Mouse (Mus musculus): ENCODE data around the gene Slc34a1. TPM values are rescaled to one million over a fixed set of nuclear protein-coding genes. Genes with fewer than 3 reads are reported as not detected.
A peak's percentile ranks its signal among the peaks of the same experiment; 100 is the strongest.

The Slc34a1 gene
- not detected in 2 replicates for polyA plus RNA-seq (2016; fragmentation: Nextera tagmentation; extraction: Ambion mirVana)

- Histone ChIP-seq H3K27me3 (replicated peaks) (peaks cover 83% of the 10 kb centered on the region), H3K4me1 (no peaks in the 10 kb centered on the region), H3K27ac (no peak within 1 kb of the TSS), H3K36me3 (no peaks in the 10 kb centered on the region), H3K9me3 (replicated peaks) (no peaks in the 10 kb centered on the region), H3K4me3 (no peak within 1 kb of the TSS), H3K4me2 (no peak within 1 kb of the TSS), H3K9ac (no peak within 1 kb of the TSS)
- no peak for ATAC-seq
- WGBS (ENCODE audit: insufficient replicate concordance), result 52% methylated on average over 1 of the region's 1 CpGs
Measured at GRCm38 (mm10) chr13:55398088-55398487, at the start of gene Slc34a1. Gene Slc34a1, plus strand, starts transcription at chr13:55398187.

GRCm38 (mm10) chr13:55361145-55361544 lies 36.8 kb upstream of the Slc34a1 start:
- no peak for ATAC-seq
- Histone ChIP-seq H3K4me3 (peak overlapping the region; percentile 89), H3K27ac (no peak overlapping the region; the same call in 1 of the 2 replicates), H3K27me3 (replicated peaks) (no peaks in the 10 kb centered on the region), H3K9ac (peak overlapping the region; percentile 92), H3K36me3 (peaks cover 55% of the 10 kb centered on the region), H3K9me3 (replicated peaks) (no peaks in the 10 kb centered on the region), H3K4me2 (peak overlapping the region; percentile 86), H3K4me1 (peaks cover 43% of the 10 kb centered on the region)

- Histone ChIP-seq H3K4me3 (peak overlapping the region; percentile 89), H3K9me3 (replicated peaks) (no peaks in the 10 kb centered on the region), H3K27ac (peak overlapping the region; percentile 96), H3K27me3 (replicated peaks) (no peaks in the 10 kb centered on the region), H3K9ac (peak overlapping the region; percentile 92), H3K4me1 (peaks cover 46% of the 10 kb centered on the region), H3K4me2 (peak overlapping the region; percentile 86), H3K36me3 (peaks cover 46% of the 10 kb centered on the region)
- WGBS (ENCODE audit: insufficient replicate concordance), result under 1% methylated on average over 32 of the region's 32 CpGs
- ATAC-seq, result peak; percentile 44
Measured at GRCm38 (mm10) chr13:55361974-55362452, 36.0 kb upstream of the Slc34a1 start.

- Histone ChIP-seq H3K27ac (peak within 1 kb of the TSS; percentile 96), H3K4me3 (peak within 1 kb of the TSS; percentile 89), H3K4me1 (peaks cover 49% of the 10 kb centered on the region), H3K9ac (peak within 1 kb of the TSS; percentile 92), H3K9me3 (replicated peaks) (no peaks in the 10 kb centered on the region), H3K36me3 (peaks cover 40% of the 10 kb centered on the region), H3K27me3 (replicated peaks) (no peaks in the 10 kb centered on the region), H3K4me2 (peak within 1 kb of the TSS; percentile 86)
- ATAC-seq, result peak; percentile 96
- under 1% methylated on average over 35 of the region's 35 CpGs for WGBS (ENCODE audit: insufficient replicate concordance)
Measured at GRCm38 (mm10) chr13:55362453-55363060, 35.4 kb upstream of the Slc34a1 start, which contains the start of gene Lman2. Gene Lman2, minus strand, starts transcription at chr13:55362783.

GRCm38 (mm10) chr13:55368401-55368800 lies 29.6 kb upstream of the Slc34a1 start:
- peaks cover 38% of the 10 kb centered on the region for H3K4me1 ChIP-seq
- 65% methylated on average over 7 of the region's 7 CpGs for WGBS (ENCODE audit: insufficient replicate concordance)
- ATAC-seq, result no peak

GRCm38 (mm10) chr13:55369531-55370114 lies 28.4 kb upstream of the Slc34a1 start, which contains the start of gene Rgs14:
Gene Rgs14, plus strand, starts transcription at chr13:55369732.
- 14% methylated on average over 13 of the region's 13 CpGs for WGBS (ENCODE audit: insufficient replicate concordance)
- peak within 1 kb of the TSS; percentile 69 for H3K4me2 ChIP-seq
- ATAC-seq, result peak; percentile 82
- peak within 1 kb of the TSS; percentile 47 for H3K9ac ChIP-seq
- peaks cover 38% of the 10 kb centered on the region for H3K4me1 ChIP-seq
- H3K9me3 ChIP-seq (replicated peaks), result no peaks in the 10 kb centered on the region
- peak within 1 kb of the TSS; percentile 58 for H3K27ac ChIP-seq
- H3K36me3 ChIP-seq, result no peaks in the 10 kb centered on the region
- peak within 1 kb of the TSS; percentile 44 for H3K4me3 ChIP-seq
- H3K27me3 ChIP-seq (replicated peaks), result peaks cover 25% of the 10 kb centered on the region

More at GRCm38 (mm10) chr13:55368401-55368800, 29.6 kb upstream of the Slc34a1 start:
- H3K9ac ChIP-seq, result no peak overlapping the region
- peaks cover 14% of the 10 kb centered on the region; the same call in 1 of the 2 replicates for H3K27me3 ChIP-seq (replicated peaks)
- no peak overlapping the region for H3K27ac ChIP-seq
- no peaks in the 10 kb centered on the region for H3K9me3 ChIP-seq (replicated peaks)
- H3K4me3 ChIP-seq, result no peak overlapping the region
- no peak overlapping the region for H3K4me2 ChIP-seq
- no peaks in the 10 kb centered on the region for H3K36me3 ChIP-seq

GRCm38 (mm10) chr13:55370234-55370633 lies 27.8 kb upstream of the Slc34a1 start:
- Histone ChIP-seq H3K4me3 (peak overlapping the region; percentile 44), H3K9me3 (replicated peaks) (no peaks in the 10 kb centered on the region), H3K27ac (no peak overlapping the region), H3K27me3 (replicated peaks) (peaks cover 25% of the 10 kb centered on the region), H3K36me3 (no peaks in the 10 kb centered on the region), H3K4me2 (peak overlapping the region; percentile 69), H3K9ac (peak overlapping the region; percentile 47), H3K4me1 (peaks cover 38% of the 10 kb centered on the region)
- WGBS (ENCODE audit: insufficient replicate concordance), result 33% methylated on average over 3 of the region's 3 CpGs
- 0 out of 2 replicates have a peak, but pooled peaks have one; percentile 7 for ATAC-seq

GRCm38 (mm10) chr13:55371007-55371681 lies 26.8 kb upstream of the Slc34a1 start:
- peak overlapping the region; percentile 69; the same call in 1 of the 2 replicates for H3K4me2 ChIP-seq
- no peaks in the 10 kb centered on the region for H3K36me3 ChIP-seq

GRCm38 (mm10) chr13:55371740-55372139 lies 26.2 kb upstream of the Slc34a1 start:
- no peak overlapping the region for H3K4me3 ChIP-seq
- no peaks in the 10 kb centered on the region for H3K9me3 ChIP-seq (replicated peaks)
- no peak overlapping the region for H3K4me2 ChIP-seq
- H3K9ac ChIP-seq, result no peak overlapping the region
- H3K27ac ChIP-seq, result no peak overlapping the region
- 47% methylated on average over 4 of the region's 5 CpGs for WGBS (ENCODE audit: insufficient replicate concordance)
- peaks cover 30% of the 10 kb centered on the region for H3K27me3 ChIP-seq (replicated peaks)
- H3K36me3 ChIP-seq, result no peaks in the 10 kb centered on the region
- no peak for ATAC-seq
- H3K4me1 ChIP-seq, result peaks cover 37% of the 10 kb centered on the region

More at GRCm38 (mm10) chr13:55371007-55371681, 26.8 kb upstream of the Slc34a1 start:
- Histone ChIP-seq H3K9me3 (replicated peaks) (no peaks in the 10 kb centered on the region), H3K4me3 (no peak overlapping the region), H3K27ac (no peak overlapping the region), H3K4me1 (peaks cover 38% of the 10 kb centered on the region), H3K27me3 (replicated peaks) (peaks cover 30% of the 10 kb centered on the region), H3K9ac (no peak overlapping the region)
- ATAC-seq, result no peak
- WGBS (ENCODE audit: insufficient replicate concordance), result 55% methylated on average over 8 of the region's 8 CpGs

- no peaks in the 10 kb centered on the region for H3K9me3 ChIP-seq (replicated peaks)
- H3K4me2 ChIP-seq, result no peak overlapping the region
- no peaks in the 10 kb centered on the region for H3K36me3 ChIP-seq
- no peak overlapping the region for H3K4me3 ChIP-seq
- no peak for ATAC-seq
- peaks cover 45% of the 10 kb centered on the region for H3K27me3 ChIP-seq (replicated peaks)
- peaks cover 19% of the 10 kb centered on the region for H3K4me1 ChIP-seq
- 54% methylated on average over 6 of the region's 6 CpGs for WGBS (ENCODE audit: insufficient replicate concordance)
- no peak overlapping the region for H3K9ac ChIP-seq
- H3K27ac ChIP-seq, result no peak overlapping the region
Measured at GRCm38 (mm10) chr13:55374206-55374924, 23.6 kb upstream of the Slc34a1 start.

GRCm38 (mm10) chr13:55375877-55376276 lies 22.1 kb upstream of the Slc34a1 start:
- Histone ChIP-seq H3K36me3 (no peaks in the 10 kb centered on the region), H3K9me3 (replicated peaks) (no peaks in the 10 kb centered on the region), H3K4me3 (no peak overlapping the region), H3K9ac (no peak overlapping the region), H3K4me1 (peaks cover 6% of the 10 kb centered on the region; the same call in 1 of the 2 replicates), H3K27me3 (replicated peaks) (peaks cover 53% of the 10 kb centered on the region), H3K27ac (no peak overlapping the region), H3K4me2 (no peak overlapping the region)
- no peak for ATAC-seq
- 63% methylated on average over 2 of the region's 2 CpGs for WGBS (ENCODE audit: insufficient replicate concordance)
